Mouse (Mus musculus) megakaryocyte, embryonic 14.5 days (primary cell): ENCODE measurements around the gene Gm21983.

Experiments
- FLI1 ChIP-seq: IDR thresholded peaks from 2 replicates; pipeline ENCODE4 v1.6.1; 2012; ENCODE audit warnings: low read length, inconsistent platforms, mixed read lengths
- GATA1 ChIP-seq: IDR thresholded peaks from 3 replicates; pipeline ENCODE4 v1.6.1; 2012; ENCODE audit warnings: mixed read lengths, low read length, inconsistent platforms, borderline replicate concordance

DNA sequence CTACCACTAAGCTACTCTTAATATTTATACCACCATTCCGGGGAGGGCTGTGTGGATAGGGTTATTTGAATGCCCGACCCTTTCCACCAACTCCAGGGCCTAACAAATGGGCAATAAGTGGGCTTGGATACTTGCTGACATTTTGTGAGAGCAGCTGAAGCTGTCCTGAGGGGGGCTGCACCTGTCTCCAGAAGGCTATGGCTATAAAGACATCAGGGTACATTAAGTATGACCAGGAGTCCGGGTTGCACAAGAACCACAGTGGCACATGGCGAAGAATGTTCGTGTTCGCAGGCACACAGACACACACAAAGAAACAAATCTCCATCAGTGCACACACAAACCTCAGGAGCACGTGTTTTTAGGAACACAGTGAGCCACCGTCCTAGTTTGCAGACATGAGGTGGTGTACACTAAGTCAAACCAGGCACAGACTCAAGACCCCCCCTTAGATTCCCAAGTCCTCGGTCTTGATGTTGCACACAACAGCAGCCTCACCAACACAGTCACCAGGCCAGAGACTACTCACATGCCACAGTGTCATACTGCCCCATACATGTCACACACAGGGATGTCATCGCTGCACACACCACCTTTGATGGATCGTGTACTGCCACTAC is 13.3 kb downstream of the Gm21983 start:
- TF ChIP-seq GATA1: no peak
- no peak for TF ChIP-seq FLI1
